Mouse (Mus musculus) embryo, embryonic 11 days (tissue): ENCODE data around the gene Dysf.

ENCODE experiments used
- DNase-seq: peaks from one replicate; pipeline ENCODE4 v3.0.0-alpha.2; 2015

Dysf gene

GRCm38 (mm10) chr6:84178776-84179405 lies 170.5 kb downstream of the Dysf start:
- no peak for DNase-seq

- DNase-seq, result no peak
Observed at GRCm38 (mm10) chr6:84181452-84181851, 173.1 kb downstream of the Dysf start.

GRCm38 (mm10) chr6:84191656-84192250 lies 183.4 kb downstream of the Dysf start:
- peak; percentile 35 for DNase-seq

GRCm38 (mm10) chr6:84196511-84196910 lies 188.1 kb downstream of the Dysf start:
- DNase-seq, result no peak

- DNase-seq, result peak; percentile 25
Observed at GRCm38 (mm10) chr6:84197811-84198213, 189.4 kb downstream of the Dysf start.

GRCm38 (mm10) chr6:84201721-84202490 lies 193.5 kb downstream of the Dysf start:
- no peak for DNase-seq

GRCm38 (mm10) chr6:84205611-84206010 lies 197.2 kb downstream of the Dysf start:
- no peak for DNase-seq

GRCm38 (mm10) chr6:84208589-84208988 lies 200.2 kb downstream of the Dysf start:
- no peak for DNase-seq

- DNase-seq, result no peak
Observed at GRCm38 (mm10) chr6:84209736-84210434, 201.5 kb downstream of the Dysf start.

GRCm38 (mm10) chr6:84211473-84211872 lies 203.1 kb downstream of the Dysf start:
- no peak for DNase-seq

GRCm38 (mm10) chr6:84213101-84213500 lies 204.7 kb downstream of the Dysf start:
- no peak for DNase-seq

GRCm38 (mm10) chr6:84217216-84217933 lies 209.0 kb downstream of the Dysf start:
- no peak for DNase-seq

- DNase-seq, result no peak
Observed at GRCm38 (mm10) chr6:84219119-84219518, 210.7 kb downstream of the Dysf start.

- DNase-seq, result no peak
Observed at GRCm38 (mm10) chr6:84224861-84225260, 216.5 kb downstream of the Dysf start.

GRCm38 (mm10) chr6:84225587-84225986 lies 217.2 kb downstream of the Dysf start:
- DNase-seq, result no peak

GRCm38 (mm10) chr6:84228196-84228595 lies 219.8 kb downstream of the Dysf start:
- DNase-seq, result no peak

- DNase-seq, result peak; percentile 61
Observed at GRCm38 (mm10) chr6:84228786-84229185, 220.4 kb downstream of the Dysf start.

- no peak for DNase-seq
Observed at GRCm38 (mm10) chr6:84229739-84230138, 221.3 kb downstream of the Dysf start.

- peak; percentile 38 for DNase-seq
Observed at GRCm38 (mm10) chr6:84231108-84231507, 222.7 kb downstream of the Dysf start.

- no peak for DNase-seq
Observed at GRCm38 (mm10) chr6:84232063-84232760, 223.8 kb downstream of the Dysf start.

- DNase-seq, result no peak
Observed at GRCm38 (mm10) chr6:84233783-84234182, 225.4 kb downstream of the Dysf start.

- DNase-seq, result no peak
Observed at GRCm38 (mm10) chr6:84235365-84235764, 227.0 kb downstream of the Dysf start.
